Mouse (Mus musculus) MEL (cell line): Measurements from ENCODE around the gene Hpse2. TPM values are rescaled to one million over a fixed set of nuclear protein-coding genes. Genes with fewer than 3 reads are reported as not detected.

Experiments
- DNase-seq: peaks from one replicate; pipeline ENCODE4 v3.0.0; 2011; ENCODE audit warnings: low read depth, low spot score
- H3K27ac ChIP-seq: 2 replicates; pipeline ENCODE4 v1.5.1; 2012; ENCODE audit warnings: low read depth, mild to moderate bottlenecking, control low read depth, low read length, moderate library complexity; ENCODE audit not compliant: control insufficient read depth
- H3K27me3 ChIP-seq, 2 experiments: fragments of 150-350 bp in 1 of 2; sonication (generic) in 1 of 2; 2 replicates each; pipeline ENCODE4 v1.6.1; 2012; ENCODE audit warnings: low read length in 2 of 2, mild to moderate bottlenecking in 2 of 2, improper control_type of control experiment in 1 of 2, moderate library complexity in 1 of 2; ENCODE audit not compliant: insufficient read depth in 2 of 2, control insufficient read depth in 1 of 2
- H3K36me3 ChIP-seq, 2 experiments: 2 replicates each; pipeline ENCODE4 v1.6.1; 2012 to 2014; ENCODE audit warnings: low read length in 2 of 2, improper control_type of control experiment in 1 of 2, inconsistent platforms in 1 of 2, mild to moderate bottlenecking in 1 of 2; ENCODE audit not compliant: insufficient read depth in 2 of 2, control insufficient read depth in 1 of 2
- H3K4me1 ChIP-seq, 2 experiments: fragments of 150-350 bp in 1 of 2; sonication (generic) in 1 of 2; 2 replicates each; pipeline ENCODE4 v1.6.1; 2012; ENCODE audit warnings: low read length in 2 of 2, improper control_type of control experiment in 1 of 2, mild to moderate bottlenecking in 1 of 2; ENCODE audit not compliant: insufficient read depth in 2 of 2, control insufficient read depth in 1 of 2
- H3K4me3 ChIP-seq, 2 experiments: fragments of 150-350 bp in 1 of 2; sonication (generic) in 1 of 2; 2 replicates each; pipeline ENCODE4 v1.5.1; 2012; ENCODE audit warnings: low read depth in 2 of 2, low read length in 2 of 2, mild to moderate bottlenecking in 2 of 2, moderate library complexity in 2 of 2, control low read depth in 1 of 2, improper control_type of control experiment in 1 of 2; ENCODE audit not compliant: control insufficient read depth in 1 of 2, insufficient read depth in 1 of 2
- H3K79me2 ChIP-seq: 2 replicates; pipeline ENCODE4 v1.6.1; 2012; ENCODE audit warnings: mild to moderate bottlenecking, low read length, moderate library complexity; ENCODE audit not compliant: control insufficient read depth, poor library complexity, insufficient read depth
- H3K9ac ChIP-seq: 2 replicates; pipeline ENCODE4 v1.6.1; 2012; ENCODE audit warnings: low read depth, mild to moderate bottlenecking, control low read depth, low read length, moderate library complexity; ENCODE audit not compliant: control insufficient read depth, poor library complexity, severe bottlenecking
- H3K9me3 ChIP-seq: fragments of 150-350 bp; sonication (generic); replicated peaks from 2 replicates; pipeline ENCODE4 v1.6.1; 2012; ENCODE audit warnings: mild to moderate bottlenecking, low read length, improper control_type of control experiment, moderate library complexity; ENCODE audit not compliant: insufficient read depth
- BHLHE40 ChIP-seq: IDR thresholded peaks from 2 replicates; pipeline ENCODE4 v1.6.1; 2012; ENCODE audit warnings: low read depth, mild to moderate bottlenecking, inconsistent platforms, low read length, improper control_type of control experiment, borderline replicate concordance
- CHD1 ChIP-seq: IDR thresholded peaks from 2 replicates; pipeline ENCODE4 v1.6.1; 2012; ENCODE audit warnings: low read depth, mild to moderate bottlenecking, inconsistent platforms, low read length, improper control_type of control experiment
- CHD2 ChIP-seq: IDR thresholded peaks from 2 replicates; pipeline ENCODE4 v1.6.1; 2011; ENCODE audit warnings: low read length, improper control_type of control experiment
- CTCF ChIP-seq, 3 experiments: IDR thresholded peaks in 2 of 3; conservative IDR thresholded peaks in 1 of 3; 2 replicates each; pipeline ENCODE4 v1.5.1; 2011 to 2012; ENCODE audit warnings: low read length in 3 of 3, low read depth in 2 of 3, mild to moderate bottlenecking in 2 of 3, improper control_type of control experiment in 1 of 3, inconsistent platforms in 1 of 3, mixed read lengths in 1 of 3, moderate library complexity in 1 of 3; ENCODE audit not compliant: control insufficient read depth in 1 of 3, insufficient read depth in 1 of 3, poor library complexity in 1 of 3, severe bottlenecking in 1 of 3
- E2F4 ChIP-seq: IDR thresholded peaks from 2 replicates; pipeline ENCODE4 v1.6.1; 2011; ENCODE audit warnings: low read depth, low read length, improper control_type of control experiment, borderline replicate concordance
- EP300 ChIP-seq, 2 experiments: IDR thresholded peaks; 2 replicates each; pipeline ENCODE4 v1.6.1; 2011; ENCODE audit warnings: improper control_type of control experiment in 2 of 2, low read length in 2 of 2, low read depth in 1 of 2, mild to moderate bottlenecking in 1 of 2
- GATA1 ChIP-seq: IDR thresholded peaks from 2 replicates; pipeline ENCODE4 v1.6.1; 2011; ENCODE audit warnings: low read depth, low read length, improper control_type of control experiment
- JUND ChIP-seq: IDR thresholded peaks from 2 replicates; pipeline ENCODE4 v1.6.1; 2011; ENCODE audit warnings: low read depth, mild to moderate bottlenecking, improper control_type of control experiment, low read length
- KAT2A ChIP-seq: conservative IDR thresholded peaks from 2 replicates; pipeline ENCODE4 v1.6.1; 2012; ENCODE audit warnings: low read depth, low read length, improper control_type of control experiment, inconsistent platforms
- MAX ChIP-seq: IDR thresholded peaks from 2 replicates; pipeline ENCODE4 v1.6.1; 2011; ENCODE audit warnings: low read length, improper control_type of control experiment
- MAZ ChIP-seq: IDR thresholded peaks from 2 replicates; pipeline ENCODE4 v1.6.1; 2012; ENCODE audit warnings: low read depth, mild to moderate bottlenecking, inconsistent platforms, low read length, improper control_type of control experiment
- MYB ChIP-seq: IDR thresholded peaks from 2 replicates; pipeline ENCODE4 v1.6.1; 2011; ENCODE audit warnings: mild to moderate bottlenecking, low read depth, low read length, improper control_type of control experiment
- POLR2AphosphoS2 ChIP-seq: IDR thresholded peaks from 2 replicates; pipeline ENCODE4 v1.6.1; 2011; ENCODE audit warnings: low read length, improper control_type of control experiment
- POLR2AphosphoS5 ChIP-seq: IDR thresholded peaks from 2 replicates; pipeline ENCODE4 v1.6.1; 2012; ENCODE audit warnings: low read depth, borderline replicate concordance, mild to moderate bottlenecking, inconsistent platforms, low read length, moderate library complexity, mixed read lengths
- RAD21 ChIP-seq: IDR thresholded peaks from 2 replicates; pipeline ENCODE4 v1.6.1; 2011; ENCODE audit warnings: mild to moderate bottlenecking, low read depth, low read length, improper control_type of control experiment
- RCOR1 ChIP-seq: IDR thresholded peaks from 2 replicates; pipeline ENCODE4 v1.6.1; 2012; ENCODE audit warnings: low read depth, mild to moderate bottlenecking, inconsistent platforms, low read length, improper control_type of control experiment
- SIN3A ChIP-seq: IDR thresholded peaks from 2 replicates; pipeline ENCODE4 v1.6.1; 2012; ENCODE audit warnings: low read length, improper control_type of control experiment, inconsistent platforms
- SMC3 ChIP-seq: IDR thresholded peaks from 2 replicates; pipeline ENCODE4 v1.6.1; 2011; ENCODE audit warnings: low read depth, low read length, improper control_type of control experiment
- TAL1 ChIP-seq: IDR thresholded peaks from 2 replicates; pipeline ENCODE4 v1.6.1; 2012; ENCODE audit warnings: mild to moderate bottlenecking, inconsistent platforms, low read length, moderate library complexity, mixed read lengths
- USF2 ChIP-seq, 2 experiments: IDR thresholded peaks; 2 replicates each; pipeline ENCODE4 v1.6.1; 2011 to 2012; ENCODE audit warnings: improper control_type of control experiment in 2 of 2, low read length in 2 of 2, borderline replicate concordance in 1 of 2, inconsistent platforms in 1 of 2, low read depth in 1 of 2, mild to moderate bottlenecking in 1 of 2; ENCODE audit not compliant: insufficient read depth in 1 of 2
- ZC3H11A ChIP-seq: IDR thresholded peaks from 2 replicates; pipeline ENCODE4 v1.6.1; 2012; ENCODE audit warnings: low read depth, mild to moderate bottlenecking, inconsistent platforms, low read length, improper control_type of control experiment
- ZMIZ1 ChIP-seq: IDR thresholded peaks from 2 replicates; pipeline ENCODE4 v1.6.1; 2012; ENCODE audit warnings: low read depth, mild to moderate bottlenecking, inconsistent platforms, low read length, improper control_type of control experiment, moderate library complexity
- ZNF384 ChIP-seq: IDR thresholded peaks from 2 replicates; pipeline ENCODE4 v1.6.1; 2012; ENCODE audit warnings: low read depth, mild to moderate bottlenecking, inconsistent platforms, low read length, improper control_type of control experiment
- polyA plus RNA-seq, 2 experiments: library from polyadenylated mRNA; stranded (reverse) in 1 of 2; unstranded in 1 of 2; fragments of >175 nt in 1 of 2; fragments of >200 nt in 1 of 2; gene quantifications; 2 replicates each; pipeline versions ENCODE4 v1.2.1 to v1.2.4; 2012; ENCODE audit warnings: low replicate concordance in 2 of 2, low read depth in 1 of 2; ENCODE audit not compliant: insufficient read length in 2 of 2, insufficient read depth in 1 of 2, missing spikeins in 1 of 2
- total RNA-seq: library from RNA; depleted of rRNA; stranded (reverse); fragments of 300-350 nt; gene quantifications from 2 replicates; pipeline ENCODE4 v1.2.3, GENCODE M21; 2012

Gene Hpse2
- total and polyA plus RNA-seq, 3 experiments, result not detected

DNA sequence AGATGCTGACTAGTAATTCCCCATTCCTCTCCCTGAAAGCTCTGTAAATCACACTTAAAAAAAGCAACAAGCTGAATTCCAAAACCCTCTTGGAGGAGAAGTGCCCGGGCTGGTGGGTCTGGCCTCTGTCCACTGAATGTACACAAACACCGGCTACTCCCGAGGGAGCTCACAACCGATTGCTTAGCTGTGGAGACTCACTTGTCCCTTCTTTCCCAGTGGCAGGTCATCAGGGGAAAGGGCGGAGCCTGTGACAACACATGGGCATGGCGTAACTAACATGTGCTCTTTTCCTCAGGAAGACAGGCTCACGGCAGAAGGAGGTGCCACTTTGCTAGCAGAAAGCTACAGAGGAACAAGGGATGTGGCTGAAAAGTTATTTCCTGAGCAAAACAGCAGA, 483.4 kb downstream of the Hpse2 start:
- no peaks in the 10 kb centered on the region for H3K9me3 ChIP-seq
- DNase-seq, result no peak
- H3K27me3 ChIP-seq, result peaks cover 0 to 13% of the 10 kb centered on the region in 2 experiments; a peak in 3 of 4 replicates
- no peak overlapping the region for H3K9ac ChIP-seq
- TF ChIP-seq GATA1 (no peak), RAD21 (no peak), RCOR1 (no peak), BHLHE40 (no peak), USF2 (IDR thresholded peaks at IDR 0.05; ENCODE audit: borderline replicate concordance in 1 of 2, insufficient read depth in 1 of 2, low read depth in 1 of 2, low read length in 2 of 2) (no peak), CHD2 (no peak)
- no peaks in the 10 kb centered on the region for H3K79me2 ChIP-seq
- no peaks in the 10 kb centered on the region for H3K4me1 ChIP-seq
- no peaks in the 10 kb centered on the region for H3K36me3 ChIP-seq
- no peak overlapping the region for H3K4me3 ChIP-seq
- H3K27ac ChIP-seq, result no peak overlapping the region

DNA sequence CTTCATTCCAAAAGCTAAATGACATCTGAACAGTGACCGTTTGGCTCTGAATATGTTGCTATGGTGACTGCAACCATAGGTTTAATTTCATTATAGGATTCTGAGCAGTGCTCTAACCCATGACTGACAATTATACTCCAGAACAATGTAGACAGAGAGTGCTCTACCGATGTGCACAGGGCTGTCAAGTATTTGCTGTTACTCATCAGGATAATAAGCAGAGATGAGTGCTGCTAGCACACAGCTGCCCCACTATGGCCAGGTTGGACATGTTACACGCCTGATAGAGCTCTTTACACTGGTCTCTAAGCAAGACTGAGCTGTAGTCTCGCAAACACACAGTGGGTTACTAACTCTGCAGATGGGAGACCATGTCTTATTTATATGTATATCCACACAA, 483.9 kb downstream of the Hpse2 start:
- no peak for TF ChIP-seq MAX
- TF ChIP-seq JUND, result no peak
- TF ChIP-seq E2F4, result no peak
- TF ChIP-seq USF2 (IDR thresholded peaks at IDR 0.05; ENCODE audit: borderline replicate concordance in 1 of 2, insufficient read depth in 1 of 2, low read depth in 1 of 2, low read length in 2 of 2), result no peak
- no peak for TF ChIP-seq ZNF384
- TF ChIP-seq TAL1, result no peak
- no peak for TF ChIP-seq SMC3
- TF ChIP-seq MAZ, result no peak
- no peak for TF ChIP-seq RCOR1
- TF ChIP-seq CTCF (IDR thresholded peaks at IDR 0.05 in 2 of 3, conservative IDR thresholded peaks at IDR 0.05 in 1 of 3; ENCODE audit: control insufficient read depth in 1 of 3, insufficient read depth in 1 of 3, low read depth in 2 of 3, low read length in 3 of 3, poor library complexity in 1 of 3, severe bottlenecking in 1 of 3), result no peak
- TF ChIP-seq ZMIZ1, result no peak
- TF ChIP-seq POLR2AphosphoS5, result no peak
- TF ChIP-seq KAT2A, result no peak
- TF ChIP-seq CHD1, result no peak
- no peak for TF ChIP-seq ZC3H11A
- no peak for TF ChIP-seq POLR2AphosphoS2
- TF ChIP-seq SIN3A, result no peak
- no peak for TF ChIP-seq MYB
- no peak for TF ChIP-seq EP300 (IDR thresholded peaks at IDR 0.05; ENCODE audit: low read depth in 1 of 2, low read length in 2 of 2)

More for the DNA sequence above, 483.9 kb downstream of the Hpse2 start:
- H3K79me2 ChIP-seq, result no peaks in the 10 kb centered on the region
- H3K4me3 ChIP-seq, result no peak overlapping the region
- H3K9ac ChIP-seq, result no peak overlapping the region
- H3K4me1 ChIP-seq, result no peaks in the 10 kb centered on the region
- H3K27me3 ChIP-seq, result peaks cover 0 to 13% of the 10 kb centered on the region in 2 experiments; a peak in 3 of 4 replicates
- H3K36me3 ChIP-seq, result no peaks in the 10 kb centered on the region
- DNase-seq, result no peak
- H3K27ac ChIP-seq, result no peak overlapping the region
- no peaks in the 10 kb centered on the region for H3K9me3 ChIP-seq
